Mouse (Mus musculus) liver, embryonic 14.5 days (tissue): ENCODE measurements around the gene Ampd3.
A peak's percentile ranks its signal among the peaks of the same experiment; 100 is the strongest.

Source experiments
- CTCF ChIP-seq: IDR thresholded peaks from 2 replicates; pipeline ENCODE4 v1.5.1; 2016; ENCODE audit warnings: antibody characterized with exemption, low read depth, control low read depth
- EP300 ChIP-seq: IDR thresholded peaks from 2 replicates; pipeline ENCODE4 v1.6.1; 2016; ENCODE audit warnings: antibody characterized with exemption, low read depth

DNA sequence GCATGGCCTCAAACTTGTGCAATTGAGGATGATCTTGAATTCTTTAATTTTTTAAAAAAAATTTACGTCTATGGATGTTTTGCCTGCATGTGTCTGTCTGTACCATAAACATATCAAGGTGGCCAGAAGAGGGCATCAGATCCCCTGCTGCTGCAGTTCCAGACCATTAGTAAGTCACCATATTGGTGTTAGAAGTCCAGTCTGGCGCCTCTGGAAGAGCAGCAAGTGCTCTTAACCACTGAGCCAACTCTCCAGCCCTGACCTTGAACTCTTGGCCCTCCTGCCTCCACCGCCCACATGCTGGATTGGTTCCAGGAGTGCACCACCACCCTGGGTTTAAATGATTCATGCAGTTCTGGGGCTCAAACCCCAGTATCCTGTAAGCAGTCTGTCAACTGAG is 39.1 kb upstream of the Ampd3 start:
- TF ChIP-seq CTCF, result peak; percentile 63
- TF ChIP-seq EP300, result no peak
